Mouse (Mus musculus) fibroblast of lung, adult 2 months (primary cell): ENCODE measurements around the gene Vmn1r93.
"Not testable (repeated sequence)": the region's sequence is repeated elsewhere in the genome, so short reads cannot be mapped to it uniquely, and the experiment has no call there.

Source experiments
- DNase-seq: peaks from one replicate; pipeline ENCODE4 v3.0.0-alpha.2; 2011; ENCODE audit warnings: low read depth

Gene Vmn1r93

GRCm38 (mm10) chr7:20138988-20139387 lies at the start of gene Vmn1r93:
TSS of gene Vmn1r93 (minus strand) at chr7:20139088.
- not testable (repeated sequence) for DNase-seq

- not testable (repeated sequence) for DNase-seq
These were observed 29.4 kb upstream of the Vmn1r93 start, which contains the start of gene Vmn1r94 for GRCm38 (mm10) chr7:20168277-20168676. TSS of gene Vmn1r94 (minus strand) at chr7:20168377.

- not testable (repeated sequence) for DNase-seq
These were observed 16.4 kb downstream of the Vmn1r93 start, which contains the start of gene Gm16442 for GRCm38 (mm10) chr7:20122479-20122878. TSS of gene Gm16442 (minus strand) at chr7:20122579.

GRCm38 (mm10) chr7:20099380-20099779 lies 39.5 kb downstream of the Vmn1r93 start, which contains the start of gene Vmn1r91:
TSS of gene Vmn1r91 (plus strand) at chr7:20099680.
- not testable (repeated sequence) for DNase-seq
